Mouse (Mus musculus) spleen, adult 12 weeks (tissue): ENCODE data around the gene Zcwpw1.
"Not testable (repeated sequence)": the region's sequence is repeated elsewhere in the genome, so short reads cannot be mapped to it uniquely, and the experiment has no call there.

Experiments
- DNase-seq: peaks from one replicate; pipeline ENCODE4 v3.0.0; 2022; ENCODE audit warnings: low spot score

Gene Zcwpw1

GRCm38 (mm10) chr5:137787151-137787928 is at the start of gene Zcwpw1, which contains the start of gene Mepce:
Gene Zcwpw1, plus strand, starts transcription at chr5:137787798.
Gene Mepce, minus strand, starts transcription at chr5:137787655.
- peak; percentile 93 for DNase-seq

- no peak for DNase-seq
Measured at GRCm38 (mm10) chr5:137738516-137738915, 49.1 kb upstream of the Zcwpw1 start.

- DNase-seq: no peak
Measured at GRCm38 (mm10) chr5:137739471-137739870, 48.1 kb upstream of the Zcwpw1 start.

GRCm38 (mm10) chr5:137740506-137740905 is 47.1 kb upstream of the Zcwpw1 start:
- no peak for DNase-seq

- peak; percentile 80 for DNase-seq
Measured at GRCm38 (mm10) chr5:137741023-137741931, 46.3 kb upstream of the Zcwpw1 start, which contains the start of gene Nyap1. Gene Nyap1, minus strand, starts transcription at chr5:137741607.

- no peak for DNase-seq
Measured at GRCm38 (mm10) chr5:137742048-137742447, 45.5 kb upstream of the Zcwpw1 start.

GRCm38 (mm10) chr5:137742836-137743235 is 44.8 kb upstream of the Zcwpw1 start:
- no peak for DNase-seq

GRCm38 (mm10) chr5:137744197-137744596 is 43.4 kb upstream of the Zcwpw1 start:
- no peak for DNase-seq

GRCm38 (mm10) chr5:137745214-137746171 is 42.1 kb upstream of the Zcwpw1 start, which contains the start of gene Tsc22d4:
Gene Tsc22d4, plus strand, starts transcription at chr5:137745730.
- DNase-seq: peak; percentile 96

- peak; percentile 65 for DNase-seq
Measured at GRCm38 (mm10) chr5:137746282-137746850, 41.2 kb upstream of the Zcwpw1 start.

GRCm38 (mm10) chr5:137746851-137747325 is 40.7 kb upstream of the Zcwpw1 start:
- no peak for DNase-seq

- peak; percentile 42 for DNase-seq
Measured at GRCm38 (mm10) chr5:137747326-137747961, 40.2 kb upstream of the Zcwpw1 start.

GRCm38 (mm10) chr5:137748130-137748770 is 39.3 kb upstream of the Zcwpw1 start:
- no peak for DNase-seq

GRCm38 (mm10) chr5:137749196-137749836 is 38.3 kb upstream of the Zcwpw1 start:
- no peak for DNase-seq

GRCm38 (mm10) chr5:137750212-137750611 is 37.4 kb upstream of the Zcwpw1 start:
- not testable (repeated sequence) for DNase-seq

GRCm38 (mm10) chr5:137751221-137751887 is 36.2 kb upstream of the Zcwpw1 start:
- DNase-seq: no peak

GRCm38 (mm10) chr5:137751988-137752387 is 35.6 kb upstream of the Zcwpw1 start:
- DNase-seq: no peak

GRCm38 (mm10) chr5:137753111-137753832 is 34.3 kb upstream of the Zcwpw1 start:
- no peak for DNase-seq
